Mouse (Mus musculus): ENCODE measurements around the gene Zfhx3.

DNA sequence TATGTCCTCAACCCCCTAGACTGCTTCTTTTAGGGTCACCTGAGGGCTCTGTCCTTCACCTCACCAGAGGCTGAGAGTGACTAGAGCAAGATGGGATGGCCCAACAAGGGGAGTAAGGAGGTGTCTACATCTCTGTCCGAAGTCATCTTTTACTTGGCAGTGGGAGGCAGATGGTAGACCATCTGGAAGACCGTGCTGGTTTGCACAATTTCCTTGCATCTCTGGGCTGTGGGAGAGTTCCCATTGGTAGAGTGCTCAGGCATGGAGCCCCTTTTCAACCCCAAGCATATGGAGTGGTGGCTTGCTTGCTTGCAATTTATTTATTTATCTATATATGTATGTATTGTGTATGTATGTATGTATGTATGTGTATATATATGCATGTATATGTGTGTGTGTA is 967.0 kb downstream of the Zfhx3 start:
- TF ChIP-seq CTCF (IDR thresholded peaks at IDR 0.05; ENCODE audit: low read depth) (no peak), EP300 (IDR thresholded peaks at IDR 0.05; ENCODE audit: low read depth) (no peak)

Measured in liver, embryonic 14.5 days (tissue).